Mouse (Mus musculus): ENCODE measurements around the gene Cltc.
"Not testable (repeated sequence)": the region's sequence is repeated elsewhere in the genome, so short reads cannot be mapped to it uniquely, and the experiment has no call there.

Cltc gene

GRCm38 (mm10) chr11:86757480-86758371 is at the start of gene Cltc:
Gene Cltc (minus strand): TSS chr11:86757565.
- DNase-seq: peak; percentile 96

- DNase-seq: peak; percentile 54
Measured at GRCm38 (mm10) chr11:86807001-86807477, 49.7 kb upstream of the Cltc start.

GRCm38 (mm10) chr11:86794161-86794560 is 36.8 kb upstream of the Cltc start:
- no peak for DNase-seq

GRCm38 (mm10) chr11:86787436-86787835 is 30.1 kb upstream of the Cltc start:
- not testable (repeated sequence) for DNase-seq

- no peak for DNase-seq
Measured at GRCm38 (mm10) chr11:86785767-86786166, 28.4 kb upstream of the Cltc start.

GRCm38 (mm10) chr11:86769884-86770283 is 12.5 kb upstream of the Cltc start:
- DNase-seq: no peak

GRCm38 (mm10) chr11:86764501-86764900 is 7.1 kb upstream of the Cltc start:
- DNase-seq: no peak

- DNase-seq: not testable (repeated sequence)
Measured at GRCm38 (mm10) chr11:86763127-86763526, 5.8 kb upstream of the Cltc start.

- no peak for DNase-seq
Measured at GRCm38 (mm10) chr11:86760357-86760756, 3.0 kb upstream of the Cltc start.

GRCm38 (mm10) chr11:86759886-86760285 is 2.5 kb upstream of the Cltc start:
- no peak for DNase-seq

GRCm38 (mm10) chr11:86759226-86759625 is 1.9 kb upstream of the Cltc start:
- DNase-seq: no peak

- no peak for DNase-seq
Measured at GRCm38 (mm10) chr11:86758559-86758958, 1.2 kb upstream of the Cltc start.

- no peak for DNase-seq
Measured at GRCm38 (mm10) chr11:86757142-86757479, 254 bp downstream of the Cltc start.

GRCm38 (mm10) chr11:86756156-86757141 is 916 bp downstream of the Cltc start:
- peak; percentile 64 for DNase-seq

- DNase-seq: no peak
Measured at GRCm38 (mm10) chr11:86752404-86752803, 5.0 kb downstream of the Cltc start.

GRCm38 (mm10) chr11:86751010-86751409 is 6.4 kb downstream of the Cltc start:
- DNase-seq: no peak

GRCm38 (mm10) chr11:86749776-86750423 is 7.5 kb downstream of the Cltc start:
- DNase-seq: no peak

- DNase-seq: no peak
Measured at GRCm38 (mm10) chr11:86745634-86746404, 11.5 kb downstream of the Cltc start.

GRCm38 (mm10) chr11:86742605-86743004 is 14.8 kb downstream of the Cltc start:
- no peak for DNase-seq

- DNase-seq: no peak
Measured at GRCm38 (mm10) chr11:86741505-86741904, 15.9 kb downstream of the Cltc start.

GRCm38 (mm10) chr11:86739470-86739869 is 17.9 kb downstream of the Cltc start:
- no peak for DNase-seq

- DNase-seq: no peak
Measured at GRCm38 (mm10) chr11:86738956-86739355, 18.4 kb downstream of the Cltc start.

All from kidney, adult 11 months (tissue).